In genomic region chr4:91230439-91230863, GRCm38 (mm10) we compare ENCODE assay signal across 20 mouse cellular contexts.
DNase-seq lines count a peak whose midpoint lies in the region; ATAC-seq lines count a peak whose summit lies in the region.
"Had no signal": no experiment of that assay in that cellular context is flagged by ENCODE, and none has a peak within 500 bp of the region (broad histone marks: within the 10 kb centered on the region; RNA-seq: fewer than 3 reads in every experiment).

No protein-coding gene starts in this region.

- DNase-seq in adrenal gland, postnatal 14 days = peak; percentile 7
- no peak for DNase-seq in adrenal gland, postnatal 4 days (ENCODE audit: low spot score in 2 of 2)
- peak; percentile 28 for DNase-seq in limb, embryonic 11.5 days (ENCODE audit: low spot score)
- DNase-seq in limb, embryonic 10.5 days (ENCODE audit: low spot score) = no peak
- DNase-seq in cerebellum, adult 8-10 months = no peak
- no peak for DNase-seq in right cerebral cortex, postnatal 36 days (ENCODE audit: low spot score in 2 of 2)
- DNase-seq: adrenal gland, postnatal 36 days; cerebellum, adult 9-11 months; gastrocnemius, postnatal 36 days; heart, postnatal 14 days; kidney, adult 8-10 months; kidney, postnatal 36 days; lung, embryonic 14.5 days; lung, postnatal 4 days; thymus, adult 2 months had no signal

- H3K36me3 ChIP-seq in limb, embryonic 11.5 days (ENCODE audit: control insufficient read depth, insufficient read depth, low read length) = no peaks in the 10 kb centered on the region
- no peaks in the 10 kb centered on the region for H3K36me3 ChIP-seq in limb, embryonic 10.5 days
- no peaks in the 10 kb centered on the region for H3K36me3 ChIP-seq in embryonic facial prominence, embryonic 15.5 days
- no peaks in the 10 kb centered on the region for H3K36me3 ChIP-seq in limb, embryonic 12.5 days
- H3K36me3 ChIP-seq: stomach, embryonic 15.5 days had no signal

- no peak overlapping the region for H3K4me3 ChIP-seq in limb, embryonic 11.5 days (ENCODE audit: low read depth, low read length)
- H3K4me3 ChIP-seq in limb, embryonic 10.5 days = no peak overlapping the region
- H3K4me3 ChIP-seq in embryonic facial prominence, embryonic 15.5 days (replicated peaks) = no peak overlapping the region
- no peak overlapping the region for H3K4me3 ChIP-seq in limb, embryonic 12.5 days (replicated peaks)
- H3K4me3 ChIP-seq: stomach, embryonic 15.5 days had no signal

- no peak overlapping the region for H3K4me2 ChIP-seq in limb, embryonic 11.5 days (ENCODE audit: low read depth, severe bottlenecking)
- H3K4me2 ChIP-seq in embryonic facial prominence, embryonic 15.5 days (replicated peaks) = no peak overlapping the region
- no peak overlapping the region for H3K4me2 ChIP-seq in limb, embryonic 12.5 days
- H3K4me2 ChIP-seq: heart, embryonic 11.5 days; liver, embryonic 11.5 days; lung, embryonic 14.5 days; stomach, embryonic 15.5 days had no signal

- H3K4me1 ChIP-seq in limb, embryonic 11.5 days (ENCODE audit: control insufficient read depth, insufficient read depth, low read length) = no peaks in the 10 kb centered on the region
- H3K4me1 ChIP-seq in limb, embryonic 10.5 days = peaks cover 8% of the 10 kb centered on the region; the same call in 1 of the 2 replicates
- H3K4me1 ChIP-seq in embryonic facial prominence, embryonic 15.5 days = no peaks in the 10 kb centered on the region
- peaks cover 8% of the 10 kb centered on the region for H3K4me1 ChIP-seq in limb, embryonic 12.5 days (replicated peaks)
- H3K4me1 ChIP-seq: stomach, embryonic 15.5 days had no signal

- WGBS in limb, embryonic 11.5 days = 29% methylated on average over 1 of the region's 1 CpGs
- WGBS in limb, embryonic 10.5 days = 42% methylated on average over 1 of the region's 1 CpGs
- WGBS in embryonic facial prominence, embryonic 15.5 days = 63% methylated on average over 1 of the region's 1 CpGs
- 33% methylated on average over 1 of the region's 1 CpGs for WGBS in limb, embryonic 12.5 days

- ATAC-seq in limb, embryonic 11.5 days (ENCODE audit: insufficient number of reproducible peaks, low FRiP score, low TSS enrichment, low read depth) = 0 out of 2 replicates have a peak, but pooled peaks have one; percentile 54
- 0 out of 2 replicates have a peak, but pooled peaks have one; percentile 47 for ATAC-seq in embryonic facial prominence, embryonic 15.5 days (ENCODE audit: insufficient number of reproducible peaks, low FRiP score, low TSS enrichment, low read depth)
- peak; percentile 47; the same call in 1 of the 2 replicates for ATAC-seq in limb, embryonic 12.5 days (ENCODE audit: insufficient number of reproducible peaks, insufficient read depth, low FRiP score, low TSS enrichment, low read depth)

- H3K27ac ChIP-seq in limb, embryonic 11.5 days (replicated peaks; ENCODE audit: low read depth, low read length) = no peak overlapping the region
- no peak overlapping the region for H3K27ac ChIP-seq in limb, embryonic 10.5 days
- no peak overlapping the region for H3K27ac ChIP-seq in embryonic facial prominence, embryonic 15.5 days (replicated peaks)
- H3K27ac ChIP-seq in limb, embryonic 12.5 days = no peak overlapping the region; the same call in 1 of the 2 replicates
- H3K27ac ChIP-seq: stomach, embryonic 15.5 days had no signal

- no peaks in the 10 kb centered on the region for H3K27me3 ChIP-seq in limb, embryonic 11.5 days (ENCODE audit: control insufficient read depth, insufficient read depth, low read length)
- H3K27me3 ChIP-seq in limb, embryonic 10.5 days (ENCODE audit: low read depth, poor library complexity, severe bottlenecking) = no peaks in the 10 kb centered on the region
- no peaks in the 10 kb centered on the region for H3K27me3 ChIP-seq in embryonic facial prominence, embryonic 15.5 days
- H3K27me3 ChIP-seq in limb, embryonic 12.5 days = 0 out of 2 replicates have a peak, but pooled peaks cover 3% of the 10 kb centered on the region
- H3K27me3 ChIP-seq: stomach, embryonic 15.5 days had no signal

- no peaks in the 10 kb centered on the region for H3K9me3 ChIP-seq in limb, embryonic 11.5 days (ENCODE audit: control insufficient read depth, low read length)
- H3K9me3 ChIP-seq in limb, embryonic 10.5 days (replicated peaks) = no peaks in the 10 kb centered on the region
- no peaks in the 10 kb centered on the region for H3K9me3 ChIP-seq in embryonic facial prominence, embryonic 15.5 days (replicated peaks)
- no peaks in the 10 kb centered on the region for H3K9me3 ChIP-seq in limb, embryonic 12.5 days
- H3K9me3 ChIP-seq: stomach, embryonic 15.5 days had no signal

- no peak overlapping the region for H3K9ac ChIP-seq in limb, embryonic 11.5 days (ENCODE audit: low read length)
- H3K9ac ChIP-seq in embryonic facial prominence, embryonic 15.5 days = no peak overlapping the region
- H3K9ac ChIP-seq in limb, embryonic 12.5 days (replicated peaks) = no peak overlapping the region
- H3K9ac ChIP-seq: lung, embryonic 14.5 days; stomach, embryonic 15.5 days had no signal

Comparison
In these comparisons a context has a peak if more than half of its experiments do, and no peak if none do; other contexts are left out.
1. DNase-seq: peak in adrenal gland, postnatal 14 days (single experiment) and limb, embryonic 11.5 days (single experiment); none in adrenal gland, postnatal 4 days (0 of 2), limb, embryonic 10.5 days (single experiment), cerebellum, adult 8-10 months (single experiment) and right cerebral cortex, postnatal 36 days (0 of 2).
2. Peak in every context shown above with its lines, with median percentiles within 50 percentile points of each other: ATAC-seq.